Mouse (Mus musculus) intestine, embryonic 14.5 days (tissue): ENCODE measurements around the gene Rmi1. TPM values are rescaled to one million over a fixed set of nuclear protein-coding genes. Genes with fewer than 3 reads are reported as not detected.
"Not testable (repeated sequence)": the region's sequence is repeated elsewhere in the genome, so short reads cannot be mapped to it uniquely, and the experiment has no call there.

Experiments
- ATAC-seq: fragments of 200-750 bp; cut with Nextera tagmentation; replicated peaks from 2 replicates; pipeline ENCODE4 v1.8.0; 2017; ENCODE audit warnings: low read depth, moderate number of reproducible peaks, moderate TSS enrichment, moderate library complexity; ENCODE audit not compliant: low FRiP score, low TSS enrichment
- DNase-seq: peaks from one replicate; pipeline ENCODE4 v3.0.0-alpha.2; 2018; ENCODE audit warnings: low spot score
- H3K27ac ChIP-seq: fragments of 300-500 bp; sonication (generic); 2 replicates; pipeline ENCODE4 v1.5.1; 2014; ENCODE audit warnings: low read depth, mild to moderate bottlenecking, control low read depth
- H3K27me3 ChIP-seq: fragments of 300-500 bp; sonication (generic); replicated peaks from 2 replicates; pipeline ENCODE4 v1.6.1; 2014; ENCODE audit warnings: low read length, control low read depth; ENCODE audit not compliant: control insufficient read depth, insufficient read depth
- H3K36me3 ChIP-seq: fragments of 300-500 bp; sonication (generic); 2 replicates; pipeline ENCODE4 v1.6.1; 2014; ENCODE audit warnings: low read length, control low read depth; ENCODE audit not compliant: control insufficient read depth, insufficient read depth
- H3K4me1 ChIP-seq: fragments of 300-500 bp; sonication (generic); replicated peaks from 2 replicates; pipeline ENCODE4 v1.6.1; 2014; ENCODE audit warnings: low read length, control low read depth, mixed read lengths; ENCODE audit not compliant: control insufficient read depth, insufficient read depth
- H3K4me2 ChIP-seq: fragments of 300-500 bp; sonication (generic); 2 replicates; pipeline ENCODE4 v1.6.1; 2014; ENCODE audit warnings: low read length
- H3K4me3 ChIP-seq: fragments of 300-500 bp; sonication (generic); 2 replicates; pipeline ENCODE4 v1.5.1; 2014; ENCODE audit warnings: low read depth, low read length, control low read depth, mixed read lengths
- H3K9ac ChIP-seq: fragments of 300-500 bp; sonication (generic); 2 replicates; pipeline ENCODE4 v1.6.1; 2014; ENCODE audit warnings: mild to moderate bottlenecking, low read length
- H3K9me3 ChIP-seq: fragments of 300-500 bp; sonication (generic); 2 replicates; pipeline ENCODE4 v1.6.1; 2016; ENCODE audit warnings: low read length, control low read depth; ENCODE audit not compliant: control insufficient read depth
- WGBS: fragments of 180-500 bp; shearing (Covaris S2); extraction: QIAGEN DNeasy Blood & Tissue Kit; methylation state at CpG from one replicate; pipeline ENCODE4 v1.1.7; 2014; 5-methylcytosine and 5-hydroxymethylcytosine counted together
- polyA plus RNA-seq: library from polyadenylated mRNA; unstranded; fragments of >200 nt; fragmentation: Nextera tagmentation; extraction: Ambion mirVana; gene quantifications from 2 replicates; pipeline ENCODE4 v1.2.1, GENCODE M21; 2014

Rmi1 gene
- polyA plus RNA-seq: 21.2 and 26.0 TPM in 2 replicates

- Histone ChIP-seq H3K4me1 (0 out of 2 replicates have a peak, but pooled peaks cover 9% of the 10 kb centered on the region), H3K27me3 (no peaks in the 10 kb centered on the region)
- WGBS: under 1% methylated on average over 80 of the region's 91 CpGs
These were observed at the start of gene Rmi1 for GRCm38 (mm10) chr13:58402003-58402743. Rmi1 (plus strand) TSS chr13:58402248.

GRCm38 (mm10) chr13:58352996-58353395 is 49.1 kb upstream of the Rmi1 start:
- no peak overlapping the region for H3K27ac ChIP-seq
- DNase-seq (no peak), ATAC-seq (no peak)
- no peaks in the 10 kb centered on the region for H3K36me3 ChIP-seq
- H3K9ac ChIP-seq: no peak overlapping the region
- H3K4me1 ChIP-seq: no peaks in the 10 kb centered on the region
- no peaks in the 10 kb centered on the region for H3K9me3 ChIP-seq
- H3K27me3 ChIP-seq: no peaks in the 10 kb centered on the region
- no peak overlapping the region for H3K4me3 ChIP-seq
- H3K4me2 ChIP-seq: no peak overlapping the region

More at GRCm38 (mm10) chr13:58402003-58402743, at the start of gene Rmi1:
- Histone ChIP-seq H3K9me3 (no peaks in the 10 kb centered on the region), H3K4me2 (peak within 1 kb of the TSS; percentile 94), H3K9ac (peak within 1 kb of the TSS; percentile 100), H3K27ac (peak within 1 kb of the TSS; percentile 99), H3K36me3 (peaks cover 25% of the 10 kb centered on the region), H3K4me3 (peak within 1 kb of the TSS; percentile 100)
- peak; percentile 99 for DNase-seq
- peak; percentile 93 for ATAC-seq

GRCm38 (mm10) chr13:58358629-58359303 is 43.3 kb upstream of the Rmi1 start, which contains the start of gene Kif27:
Kif27 (minus strand) TSS chr13:58359122.
- peak within 1 kb of the TSS; percentile 29; the same call in 1 of the 2 replicates for H3K27ac ChIP-seq
- peak within 1 kb of the TSS; percentile 85 for H3K4me2 ChIP-seq
- H3K9ac ChIP-seq: peak within 1 kb of the TSS; percentile 38
- DNase-seq (peak; percentile 92), ATAC-seq (peak; percentile 98)
- no peaks in the 10 kb centered on the region for H3K4me1 ChIP-seq
- peak within 1 kb of the TSS; percentile 53 for H3K4me3 ChIP-seq
- under 1% methylated on average over 77 of the region's 85 CpGs for WGBS
- no peaks in the 10 kb centered on the region for H3K36me3 ChIP-seq
- H3K9me3 ChIP-seq: no peaks in the 10 kb centered on the region
- no peaks in the 10 kb centered on the region for H3K27me3 ChIP-seq

GRCm38 (mm10) chr13:58359304-58359653 is 42.8 kb upstream of the Rmi1 start:
- WGBS: 3% methylated on average over 7 of the region's 7 CpGs

GRCm38 (mm10) chr13:58364353-58365175 is 37.5 kb upstream of the Rmi1 start:
- no peaks in the 10 kb centered on the region for H3K36me3 ChIP-seq
- H3K27ac ChIP-seq: no peak overlapping the region
- 72% methylated on average over 8 of the region's 8 CpGs for WGBS
- ATAC-seq: no peak
- no peaks in the 10 kb centered on the region for H3K9me3 ChIP-seq
- H3K27me3 ChIP-seq: no peaks in the 10 kb centered on the region
- no peak for DNase-seq
- H3K4me2 ChIP-seq: no peak overlapping the region
- no peak overlapping the region for H3K4me3 ChIP-seq
- H3K9ac ChIP-seq: no peak overlapping the region
- no peaks in the 10 kb centered on the region for H3K4me1 ChIP-seq

More at GRCm38 (mm10) chr13:58359304-58359653, 42.8 kb upstream of the Rmi1 start:
- no peak for DNase-seq
- peak overlapping the region; percentile 53 for H3K4me3 ChIP-seq
- no peak overlapping the region; the same call in 1 of the 2 replicates for H3K9ac ChIP-seq
- peak overlapping the region; percentile 29; the same call in 1 of the 2 replicates for H3K27ac ChIP-seq
- H3K9me3 ChIP-seq: no peaks in the 10 kb centered on the region
- H3K4me2 ChIP-seq: peak overlapping the region; percentile 85
- ATAC-seq: peak; percentile 76
- H3K36me3 ChIP-seq: no peaks in the 10 kb centered on the region
- H3K4me1 ChIP-seq: no peaks in the 10 kb centered on the region
- no peaks in the 10 kb centered on the region for H3K27me3 ChIP-seq

GRCm38 (mm10) chr13:58365179-58365578 is 36.9 kb upstream of the Rmi1 start:
- not testable (repeated sequence) for H3K36me3 ChIP-seq, H3K9me3 ChIP-seq, H3K9ac ChIP-seq, H3K27me3 ChIP-seq, H3K4me3 ChIP-seq, DNase-seq, ATAC-seq, H3K27ac ChIP-seq, H3K4me2 ChIP-seq, H3K4me1 ChIP-seq
- WGBS: 80% methylated on average over 8 of the region's 8 CpGs

GRCm38 (mm10) chr13:58366373-58366772 is 35.7 kb upstream of the Rmi1 start:
- Histone ChIP-seq H3K4me1 (no peaks in the 10 kb centered on the region), H3K27me3 (no peaks in the 10 kb centered on the region), H3K4me3 (no peak overlapping the region), H3K9me3 (no peaks in the 10 kb centered on the region), H3K9ac (no peak overlapping the region), H3K36me3 (no peaks in the 10 kb centered on the region), H3K27ac (no peak overlapping the region), H3K4me2 (no peak overlapping the region)
- DNase-seq: no peak
- WGBS: 80% methylated on average over 3 of the region's 3 CpGs
- ATAC-seq: no peak

- H3K36me3 ChIP-seq: no peaks in the 10 kb centered on the region
- no peak overlapping the region for H3K27ac ChIP-seq
- no peaks in the 10 kb centered on the region for H3K4me1 ChIP-seq
- H3K4me2 ChIP-seq: no peak overlapping the region
- ATAC-seq (no peak), DNase-seq (peak; percentile 10)
- 74% methylated on average over 1 of the region's 1 CpGs for WGBS
- H3K9me3 ChIP-seq: no peaks in the 10 kb centered on the region
- no peak overlapping the region for H3K9ac ChIP-seq
- no peaks in the 10 kb centered on the region for H3K27me3 ChIP-seq
- no peak overlapping the region for H3K4me3 ChIP-seq
These were observed 34.4 kb upstream of the Rmi1 start for GRCm38 (mm10) chr13:58367641-58368040.
